Mouse (Mus musculus) heart, postnatal 36 days (tissue): ENCODE measurements at regions not wholly inside any gene's neighbourhood (a gene's known extent, or its start where the extent isn't known, plus 50 kb on each side); places are given as distances from the start of the nearest gene placed in this dataset.
A peak's percentile ranks its signal among the peaks of the same experiment; 100 is the strongest.

ENCODE experiments used
- DNase-seq, 2 experiments: peaks; one replicate each; pipeline ENCODE4 v3.0.0; 2021 to 2022
- intact Hi-C: fragments of 180-260 bp; cut with DNase I; formaldehyde crosslinking; loops from one replicate; pipeline ENCODE4 v1.15.1; 2025

GRCm38 (mm10) chr13:97567632-97568031 lies 192.8 kb downstream of the Gm10260 start:
- intact Hi-C loops, result no loop called here
- no peak for DNase-seq

- intact Hi-C loops, result no loop called here
- peak; percentile 57 to 62 for DNase-seq
These were observed 194.4 kb downstream of the Gm10260 start for GRCm38 (mm10) chr13:97566071-97566470.

DNA sequence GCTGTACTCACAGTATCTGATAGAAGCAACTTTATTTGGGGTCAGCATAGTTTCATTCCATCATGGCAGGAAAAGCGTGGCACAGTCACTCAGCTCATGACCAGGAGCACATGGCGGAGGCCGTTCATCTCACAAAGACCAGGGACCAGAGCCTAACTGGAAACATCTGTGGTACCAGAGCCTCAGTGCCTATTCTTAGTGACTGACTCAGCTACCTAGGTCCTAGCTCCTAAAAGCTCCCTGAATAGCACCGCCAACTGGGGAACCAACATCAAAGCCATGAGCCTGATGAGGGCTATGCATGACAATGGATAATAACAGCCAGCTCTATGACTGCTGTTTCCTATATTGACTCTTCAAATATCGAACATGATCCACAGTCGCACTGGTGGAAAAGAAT lies 198.2 kb downstream of the Gm10260 start:
- DNase-seq, result no peak
- intact Hi-C loops, result no loop called here

- no peak for DNase-seq
- intact Hi-C loops, result no loop called here
These were observed 199.6 kb downstream of the Gm10260 start for GRCm38 (mm10) chr13:97560789-97561188.

- DNase-seq, result no peak
- intact Hi-C loops, result no loop called here
These were observed 200.6 kb downstream of the Gm10260 start for GRCm38 (mm10) chr13:97559611-97560385.

GRCm38 (mm10) chr13:97558884-97559283 lies 201.5 kb downstream of the Gm10260 start:
- DNase-seq, result no peak
- intact Hi-C loops, result no loop called here

DNA sequence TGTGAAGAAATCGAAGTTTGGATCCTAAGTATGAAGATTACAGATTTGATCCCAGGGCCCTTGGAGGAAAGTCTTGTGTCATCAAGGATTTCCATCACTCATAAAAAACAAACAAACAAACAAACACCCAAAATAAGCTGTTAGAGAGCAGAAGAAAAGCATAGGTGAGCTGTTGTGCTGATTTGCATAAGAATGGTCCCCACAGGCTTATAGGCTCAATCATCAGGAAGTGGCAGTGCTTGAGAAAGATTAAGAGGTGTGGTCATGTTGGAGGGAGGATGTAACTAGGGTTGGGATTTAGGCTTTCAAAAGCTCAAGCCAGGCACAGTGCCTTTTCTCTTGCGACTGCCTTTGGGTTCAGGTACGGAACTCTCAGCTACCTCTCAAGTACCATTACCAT lies 205.1 kb downstream of the Gm10260 start:
- no peak for DNase-seq
- intact Hi-C loops, result no loop called here

- intact Hi-C loops, result no loop called here
- DNase-seq, result no peak
These were observed 205.8 kb downstream of the Gm10260 start for GRCm38 (mm10) chr13:97554601-97555000.

GRCm38 (mm10) chr13:97552236-97552635 lies 208.2 kb downstream of the Gm10260 start:
- intact Hi-C loops, result no loop called here
- DNase-seq, result no peak

DNA sequence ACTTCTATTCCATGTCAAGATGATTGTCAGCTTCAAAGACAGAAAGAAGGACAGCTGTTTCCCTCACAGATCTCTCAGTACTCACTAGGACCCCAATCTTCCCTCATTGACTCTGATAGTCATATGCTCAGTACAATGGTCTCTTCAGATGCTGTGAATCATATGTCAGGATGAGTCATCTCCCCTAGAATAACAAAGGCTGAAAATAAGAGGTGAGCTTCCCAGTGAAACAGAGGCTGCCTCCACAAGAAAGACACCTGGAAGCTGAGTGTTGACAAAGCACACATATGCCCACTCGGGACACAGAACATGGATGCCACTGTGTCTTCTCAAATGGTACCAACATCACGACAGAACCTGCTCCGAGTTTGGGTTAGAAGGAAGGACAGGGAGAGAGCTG lies 209.6 kb downstream of the Gm10260 start:
- intact Hi-C loops, result no loop called here
- no peak for DNase-seq

DNA sequence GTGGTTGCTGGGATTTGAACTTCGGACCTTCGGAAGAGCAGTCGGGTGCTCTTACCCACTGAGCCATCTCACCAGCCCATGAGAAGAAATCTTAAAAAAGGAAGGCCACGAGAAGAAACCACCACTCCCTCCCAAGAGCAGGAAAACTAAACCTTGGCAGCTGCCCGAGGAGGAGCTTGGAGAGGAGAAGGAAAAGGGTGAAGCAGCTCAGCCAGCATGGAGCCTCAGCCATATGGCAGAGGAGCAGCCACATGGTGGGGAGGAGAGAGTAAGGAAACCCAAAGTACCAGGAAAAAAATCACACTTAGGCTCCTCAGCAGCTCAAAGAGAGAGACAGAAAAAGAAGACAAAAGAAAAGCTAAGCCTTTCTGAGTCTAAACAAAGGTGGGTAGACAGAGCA lies 210.3 kb downstream of the Gm10260 start:
- intact Hi-C loops, result no loop called here
- DNase-seq, result no peak

- no peak for DNase-seq
- intact Hi-C loops, result loop anchor here (2.0 to 5.0 kb wide), 2 partner anchors 107 to 253 kb away; no protein-coding TSS in a partner anchor
These were observed 211.0 kb downstream of the Gm10260 start for GRCm38 (mm10) chr13:97549384-97549783.

- DNase-seq, result peak; percentile 69 to 78
- intact Hi-C loops, result loop anchor here (2.0 to 5.0 kb wide), 2 partner anchors 106 to 252 kb away; no protein-coding TSS in a partner anchor
These were observed 211.9 kb downstream of the Gm10260 start for GRCm38 (mm10) chr13:97548527-97548977.

GRCm38 (mm10) chr13:97546936-97547335 lies 213.5 kb downstream of the Gm10260 start:
- intact Hi-C loops, result loop anchor here (5.0 kb wide), 1 partner anchor 105 kb away; no protein-coding TSS in a partner anchor
- DNase-seq, result no peak

DNA sequence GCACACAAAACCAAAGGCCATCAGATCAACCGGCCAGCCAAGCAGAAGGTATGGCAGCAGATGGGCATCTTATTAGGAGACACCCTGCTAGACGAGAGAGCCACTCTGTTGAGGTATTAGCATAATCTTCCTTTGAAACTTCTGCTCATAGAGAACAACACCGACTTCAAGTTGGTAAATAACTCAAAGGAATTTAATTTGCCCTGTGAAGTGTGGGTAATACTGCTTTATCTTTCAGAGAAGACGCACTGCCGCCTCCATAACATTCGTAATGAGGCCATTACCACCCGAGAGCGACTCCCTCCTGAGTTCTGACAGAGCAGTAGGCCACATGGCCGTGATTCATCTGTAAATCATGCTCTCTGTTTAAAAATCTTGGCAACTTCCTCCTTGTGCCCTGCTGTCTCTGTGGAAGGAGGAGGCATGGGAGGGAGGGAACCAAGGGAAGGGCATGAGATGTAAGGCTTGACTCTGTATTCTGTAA lies 214.4 kb downstream of the Gm10260 start:
- DNase-seq, result no peak
- intact Hi-C loops, result loop anchor here (5.0 kb wide), 1 partner anchor 104 kb away; no protein-coding TSS in a partner anchor

- intact Hi-C loops, result no loop called here
These were observed 220.7 kb downstream of the Gm10260 start for GRCm38 (mm10) chr13:97539686-97540085.

GRCm38 (mm10) chr13:97538441-97538840 lies 222.0 kb downstream of the Gm10260 start:
- intact Hi-C loops, result no loop called here
- DNase-seq, result no peak

More at GRCm38 (mm10) chr13:97539686-97540085, 220.7 kb downstream of the Gm10260 start:
- DNase-seq, result no peak

GRCm38 (mm10) chr13:97537686-97538085 lies 222.7 kb downstream of the Gm10260 start:
- intact Hi-C loops, result no loop called here

GRCm38 (mm10) chr13:97537206-97537605 lies 223.2 kb downstream of the Gm10260 start:
- DNase-seq, result no peak

More at GRCm38 (mm10) chr13:97537686-97538085, 222.7 kb downstream of the Gm10260 start:
- no peak for DNase-seq

DNA sequence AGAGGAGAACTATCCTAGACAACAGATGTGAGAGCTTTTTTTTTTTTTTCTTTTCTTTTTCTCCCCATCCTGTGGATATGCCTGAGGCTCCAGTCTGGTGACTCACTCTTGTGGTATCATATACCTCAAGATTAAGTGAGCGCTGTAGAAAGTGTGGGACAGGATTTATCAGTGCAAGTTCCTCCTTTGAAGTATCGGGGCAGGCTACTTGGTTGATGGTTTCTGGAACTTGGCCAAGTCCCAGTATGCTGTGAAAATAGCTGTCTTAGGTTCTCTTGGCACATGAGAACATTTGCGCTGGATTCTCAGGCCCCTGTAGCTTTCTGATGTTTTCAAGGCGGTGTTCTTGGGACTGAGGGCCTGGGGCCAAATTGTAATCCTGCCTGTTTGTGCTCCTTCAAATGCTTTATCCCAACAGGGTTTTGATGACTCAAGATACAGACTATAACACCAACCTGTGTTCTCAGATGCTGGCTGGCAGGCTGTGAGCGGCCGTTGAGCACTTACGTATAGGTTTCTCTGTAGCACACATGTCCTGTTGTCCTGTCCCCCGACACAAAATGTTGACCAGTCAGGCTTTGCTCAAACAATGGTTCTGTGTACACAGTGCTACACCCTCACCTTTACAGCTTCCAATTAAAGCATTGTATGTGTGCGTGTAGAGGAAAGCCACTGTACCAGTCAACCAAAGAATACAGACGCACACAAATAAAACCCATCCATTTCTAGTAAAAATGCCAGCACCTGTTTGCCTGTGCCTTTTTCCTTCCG lies 226.4 kb downstream of the Gm10260 start:
- intact Hi-C loops, result no loop called here
- DNase-seq, result no peak

More at GRCm38 (mm10) chr13:97537206-97537605, 223.2 kb downstream of the Gm10260 start:
- intact Hi-C loops, result no loop called here

DNA sequence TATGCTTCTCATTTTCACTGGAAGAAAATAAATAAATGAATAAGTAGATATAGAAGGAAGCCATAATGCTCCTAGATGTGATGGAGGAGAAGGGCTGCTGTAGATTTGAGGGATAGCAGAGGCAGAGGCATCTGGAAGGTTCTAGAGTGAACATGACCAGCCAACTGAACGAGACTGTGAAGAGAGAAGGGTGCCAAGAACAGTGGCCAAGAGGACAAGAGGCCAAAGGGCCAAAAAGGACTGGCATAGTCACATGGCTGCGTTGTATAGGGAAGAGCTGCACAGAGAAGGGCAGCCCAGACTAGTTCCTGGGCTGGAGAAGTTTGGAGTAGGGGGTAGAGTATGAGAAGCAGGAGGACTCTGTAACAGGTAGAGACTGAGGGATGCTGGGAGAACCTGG lies 229.3 kb downstream of the Gm10260 start:
- intact Hi-C loops, result no loop called here
- no peak for DNase-seq
